Mouse (Mus musculus) inflammation-experienced regulatory T-cells, adult 6 months (primary cell): Measurements from ENCODE around the gene Btbd19. TPM values are rescaled to one million over a fixed set of nuclear protein-coding genes. Genes with fewer than 3 reads are reported as not detected.

Source experiments
- ATAC-seq: one replicate; pipeline ENCODE4 v1.8.0; 2017
- polyA plus RNA-seq, 3 experiments: library from polyadenylated mRNA; unstranded; fragments of 100-300 nt; shearing (Covaris generic); gene quantifications; one replicate each; pipeline ENCODE4 v1.2.1; 2017

The Btbd19 gene
- polyA plus RNA-seq, 3 experiments from 2014 or later, result 24.8 to 27.2 (median 25.0) TPM

- ATAC-seq, result no peak
These were observed 14.5 kb downstream of the Btbd19 start for GRCm38 (mm10) chr4:117110985-117111384.

GRCm38 (mm10) chr4:117110249-117110648 lies 15.3 kb downstream of the Btbd19 start:
- no peak for ATAC-seq

- ATAC-seq, result no peak
These were observed 16.2 kb downstream of the Btbd19 start for GRCm38 (mm10) chr4:117109330-117109729.

- ATAC-seq, result no peak
These were observed 17.0 kb downstream of the Btbd19 start for GRCm38 (mm10) chr4:117108524-117108849.

GRCm38 (mm10) chr4:117107813-117108523 lies 17.6 kb downstream of the Btbd19 start:
- ATAC-seq, result no peak

- ATAC-seq, result no peak
These were observed 20.4 kb downstream of the Btbd19 start for GRCm38 (mm10) chr4:117105127-117105526.

GRCm38 (mm10) chr4:117104672-117105071 lies 20.9 kb downstream of the Btbd19 start:
- no peak for ATAC-seq

GRCm38 (mm10) chr4:117101218-117101617 lies 24.3 kb downstream of the Btbd19 start:
- ATAC-seq, result no peak

- no peak for ATAC-seq
These were observed 25.5 kb downstream of the Btbd19 start for GRCm38 (mm10) chr4:117100036-117100435.

GRCm38 (mm10) chr4:117098764-117099036 lies 26.8 kb downstream of the Btbd19 start:
- ATAC-seq, result no peak

- ATAC-seq, result no peak
These were observed 27.4 kb downstream of the Btbd19 start for GRCm38 (mm10) chr4:117097969-117098763.

GRCm38 (mm10) chr4:117096666-117097065 lies 28.9 kb downstream of the Btbd19 start:
- ATAC-seq, result no peak

- no peak for ATAC-seq
These were observed 29.7 kb downstream of the Btbd19 start, which contains the start of gene Ptch2 for GRCm38 (mm10) chr4:117095551-117096452. Gene Ptch2 (plus strand): TSS chr4:117096075.

GRCm38 (mm10) chr4:117094626-117095361 lies 30.7 kb downstream of the Btbd19 start:
- ATAC-seq, result no peak

- ATAC-seq, result no peak
These were observed 34.9 kb downstream of the Btbd19 start for GRCm38 (mm10) chr4:117090586-117090985.

GRCm38 (mm10) chr4:117087948-117088640 lies 37.4 kb downstream of the Btbd19 start:
- no peak for ATAC-seq

- ATAC-seq, result no peak
These were observed 54.3 kb downstream of the Btbd19 start for GRCm38 (mm10) chr4:117071183-117071582.

GRCm38 (mm10) chr4:117070624-117071023 lies 54.9 kb downstream of the Btbd19 start:
- ATAC-seq, result no peak

GRCm38 (mm10) chr4:117069647-117070046 lies 55.9 kb downstream of the Btbd19 start:
- no peak for ATAC-seq
